Mouse (Mus musculus): ENCODE results near the gene Tyrp1.

GRCm38 (mm10) chr4:80828232-80828631, 5.7 kb upstream of the Tyrp1 start:
- TF ChIP-seq CTCF (IDR thresholded peaks at IDR 0.05; ENCODE audit: borderline replicate concordance, insufficient read depth, low read length): no peak
- TF ChIP-seq POLR2A (IDR thresholded peaks at IDR 0.05; ENCODE audit: low read depth, low read length): no peak
